Mouse (Mus musculus): ENCODE results near the gene Gsta4.

- TF ChIP-seq CTCF (IDR thresholded peaks at IDR 0.05) (no peak), EP300 (IDR thresholded peaks at IDR 0.05) (no peak)
Observed at GRCm38 (mm10) chr9:78167453-78167969, 15.1 kb upstream of the Gsta4 start.
